Mouse (Mus musculus) forebrain, embryonic 13.5 days (tissue): ENCODE data around the gene Cdt1. TPM values are rescaled to one million over a fixed set of nuclear protein-coding genes. Genes with fewer than 3 reads are reported as not detected.
A peak's percentile ranks its signal among the peaks of the same experiment; 100 is the strongest.

ENCODE experiments used
- ATAC-seq: fragments of 200-750 bp; cut with Nextera tagmentation; 2 replicates; pipeline ENCODE4 v1.8.0; 2017
- H3K27ac ChIP-seq: fragments of 300-500 bp; sonication (generic); 2 replicates; pipeline ENCODE4 v1.5.1; 2015; ENCODE audit warnings: inconsistent platforms, mild to moderate bottlenecking, moderate library complexity
- H3K27me3 ChIP-seq: fragments of 300-500 bp; sonication (generic); 2 replicates; pipeline ENCODE4 v1.6.1; 2015; ENCODE audit warnings: mild to moderate bottlenecking, inconsistent platforms
- H3K36me3 ChIP-seq: fragments of 300-500 bp; sonication (generic); 2 replicates; pipeline ENCODE4 v1.6.1; 2015; ENCODE audit warnings: mild to moderate bottlenecking, inconsistent platforms; ENCODE audit not compliant: poor library complexity, severe bottlenecking
- H3K4me1 ChIP-seq: fragments of 300-500 bp; sonication (generic); 2 replicates; pipeline ENCODE4 v1.6.1; 2015; ENCODE audit warnings: inconsistent platforms
- H3K4me2 ChIP-seq: fragments of 300-500 bp; sonication (generic); 2 replicates; pipeline ENCODE4 v1.6.1; 2015; ENCODE audit warnings: inconsistent platforms, mild to moderate bottlenecking, moderate library complexity
- H3K4me3 ChIP-seq: fragments of 300-500 bp; sonication (generic); 2 replicates; pipeline ENCODE4 v1.5.1; 2015; ENCODE audit warnings: mild to moderate bottlenecking, inconsistent platforms
- H3K9ac ChIP-seq: fragments of 300-500 bp; sonication (generic); 2 replicates; pipeline ENCODE4 v1.6.1; 2015; ENCODE audit warnings: mild to moderate bottlenecking, inconsistent platforms
- H3K9me3 ChIP-seq: fragments of 300-500 bp; sonication (generic); replicated peaks from 2 replicates; pipeline ENCODE4 v1.6.1; 2016; ENCODE audit warnings: inconsistent platforms
- WGBS: fragments of 180-500 bp; shearing (Covaris S2); methylation state at CpG from one replicate; pipeline ENCODE4 v1.1.7; 2015; 5-methylcytosine and 5-hydroxymethylcytosine counted together
- polyA plus RNA-seq: library from polyadenylated mRNA; unstranded; fragments of >200 nt; fragmentation: Nextera tagmentation; extraction: Ambion mirVana; gene quantifications from 2 replicates; pipeline ENCODE4 v1.2.1, GENCODE M21; 2015

Cdt1 gene
- polyA plus RNA-seq = 29.1 and 32.3 TPM in 2 replicates

DNA sequence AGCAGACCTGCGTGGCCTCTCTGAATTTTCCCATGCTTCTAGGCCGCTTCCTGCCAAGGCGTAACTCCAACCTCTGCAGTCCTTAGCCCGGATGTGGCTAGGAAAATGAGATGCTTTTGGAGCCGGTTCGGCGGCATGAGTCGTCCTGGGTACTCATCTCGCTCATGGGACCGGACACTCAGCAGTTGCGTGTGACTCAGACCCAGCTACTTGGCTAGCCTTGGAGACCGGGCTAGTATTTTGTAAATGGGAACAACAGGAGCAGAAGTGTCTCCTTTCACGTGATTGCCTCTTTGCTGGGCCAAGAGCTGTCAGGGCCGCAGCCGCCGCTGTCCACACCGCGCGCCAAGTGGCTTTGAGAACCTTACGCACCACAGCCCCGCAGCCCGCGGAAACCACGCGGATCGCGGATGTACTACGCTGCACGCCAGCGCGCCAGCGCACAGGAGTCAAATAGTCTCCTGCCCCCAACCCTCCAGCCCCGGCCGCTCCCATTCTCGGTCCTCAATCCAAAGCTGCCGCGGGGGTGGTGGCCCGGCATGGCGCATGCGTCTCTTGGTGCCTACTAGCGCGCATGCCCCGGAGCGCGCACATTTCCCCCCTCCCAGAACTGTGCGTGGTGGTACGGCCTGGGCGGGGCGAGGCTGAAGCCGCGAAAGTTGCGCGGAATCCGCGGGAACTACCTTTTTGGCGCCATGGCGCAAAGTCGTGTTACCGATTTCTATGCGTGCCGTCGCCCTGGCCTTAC, at the start of gene Cdt1:
Gene Cdt1 (plus strand): TSS at position 655 of the 748 bp plus-strand sequence.
- Histone ChIP-seq H3K4me2 (peak within 1 kb of the TSS; percentile 90), H3K36me3 (peaks cover 35% of the 10 kb centered on the region), H3K4me1 (peaks cover 31% of the 10 kb centered on the region), H3K27me3 (no peaks in the 10 kb centered on the region), H3K4me3 (peak within 1 kb of the TSS; percentile 81), H3K27ac (peak within 1 kb of the TSS; percentile 85), H3K9ac (peak within 1 kb of the TSS; percentile 89), H3K9me3 (no peaks in the 10 kb centered on the region)
- under 1% methylated on average over 62 of the region's 62 CpGs for WGBS
- ATAC-seq = peak; percentile 96

DNA sequence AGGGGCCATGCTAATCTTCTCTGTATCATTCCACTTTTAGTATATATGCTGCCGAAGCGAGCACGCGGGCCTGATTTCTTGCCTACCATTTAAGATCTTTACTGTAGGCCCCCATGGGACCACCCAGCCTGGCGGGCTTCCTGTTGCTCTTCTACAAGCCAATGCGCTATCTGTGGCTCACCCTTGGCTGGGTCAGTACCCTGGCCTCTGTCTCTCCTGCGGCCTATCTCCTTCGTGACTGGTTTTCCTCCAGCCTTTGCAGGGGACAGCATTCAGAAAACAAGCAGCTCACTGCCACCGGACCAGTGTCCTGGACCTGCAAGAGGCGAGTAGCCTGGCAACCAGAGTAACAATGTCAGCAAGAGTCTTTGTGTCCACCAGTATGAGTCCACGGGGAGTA, 47.2 kb upstream of the Cdt1 start:
- Histone ChIP-seq H3K36me3 (no peaks in the 10 kb centered on the region), H3K4me1 (peaks cover 39% of the 10 kb centered on the region), H3K27me3 (peaks cover 9% of the 10 kb centered on the region; the same call in 1 of the 2 replicates), H3K27ac (no peak overlapping the region), H3K9ac (no peak overlapping the region), H3K4me3 (no peak overlapping the region), H3K9me3 (no peaks in the 10 kb centered on the region), H3K4me2 (no peak overlapping the region)
- 84% methylated on average over 11 of the region's 11 CpGs for WGBS
- ATAC-seq = no peak

DNA sequence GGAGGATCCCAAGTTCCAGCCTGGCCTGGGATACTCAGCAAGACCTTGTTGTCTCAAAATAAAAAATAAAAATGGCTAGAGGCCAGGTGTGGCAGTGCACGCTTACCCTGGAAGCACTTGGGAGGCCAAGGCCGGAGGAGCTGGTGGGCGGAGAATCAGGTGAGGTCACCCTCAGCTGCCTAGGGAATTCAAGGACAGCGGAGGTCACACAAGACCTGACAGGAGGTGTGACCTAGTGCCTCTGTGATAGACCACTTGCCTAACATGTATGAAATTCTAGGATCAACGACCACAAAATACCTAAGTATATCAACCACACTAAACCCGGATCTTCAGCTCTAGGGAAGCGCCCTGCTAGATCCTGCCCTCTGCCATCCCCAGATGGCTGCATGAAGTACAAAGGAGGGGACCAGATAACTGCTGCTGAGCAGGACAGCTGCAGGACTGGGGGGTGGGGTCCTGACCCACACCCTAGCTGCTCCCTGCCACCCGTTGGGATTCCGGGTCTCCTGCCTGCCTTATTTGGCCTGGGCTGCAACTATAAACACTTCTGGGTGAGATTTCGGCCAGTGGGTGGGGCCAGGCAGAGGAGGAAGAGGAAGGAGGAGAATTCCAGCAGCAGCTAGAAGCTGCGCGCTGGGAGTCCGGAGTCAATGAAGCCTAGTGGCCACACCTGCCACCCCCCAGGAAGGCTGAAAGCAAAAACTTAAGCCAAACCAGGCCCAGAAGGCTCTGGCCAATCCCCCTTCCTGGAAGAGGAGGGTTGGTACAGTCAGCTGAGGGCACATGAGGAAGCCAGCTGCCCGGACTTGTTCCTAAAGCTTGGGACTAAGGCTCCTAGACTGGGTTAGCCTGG, 44.8 kb upstream of the Cdt1 start:
- 61% methylated on average over 14 of the region's 14 CpGs for WGBS
- Histone ChIP-seq H3K9ac (0 out of 2 replicates have a peak overlapping the region, but pooled peaks have one; percentile 37), H3K4me2 (peak overlapping the region; percentile 53)

DNA sequence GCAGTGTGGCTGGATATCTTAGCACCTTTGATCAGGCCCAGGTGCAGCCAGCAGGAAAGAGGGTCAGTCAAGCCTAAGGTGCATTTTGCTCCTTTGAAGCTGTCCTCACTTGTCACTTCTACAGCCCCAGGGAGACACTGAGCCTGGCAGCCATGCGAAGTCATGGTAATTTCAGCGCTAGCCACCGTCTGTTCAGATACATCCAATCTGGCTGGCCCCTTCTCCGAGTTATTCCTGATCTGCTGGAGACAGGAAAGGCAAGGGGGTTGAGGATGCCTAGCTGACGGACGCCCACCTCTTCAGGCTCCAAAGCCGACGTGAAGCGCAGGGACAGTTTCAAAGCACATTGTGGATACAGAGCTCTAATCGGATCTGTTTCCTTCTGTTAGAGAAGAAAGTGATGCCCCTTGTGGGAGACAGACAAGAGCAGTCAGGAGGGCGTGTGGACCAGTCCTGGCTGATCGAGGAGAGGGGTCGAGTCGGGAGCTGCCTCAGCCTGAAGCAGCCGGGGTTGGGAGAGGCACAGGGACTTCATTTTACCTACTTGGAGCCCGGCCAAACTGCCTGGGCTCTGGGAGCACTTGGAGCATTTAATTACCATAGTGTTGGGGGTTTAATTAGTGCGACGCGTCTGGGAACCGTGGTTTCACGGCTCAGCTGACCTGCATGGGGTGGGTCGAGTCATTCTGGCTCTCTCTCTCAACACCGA, 44.0 kb upstream of the Cdt1 start:
- Histone ChIP-seq H3K9ac (peak overlapping the region; percentile 37), H3K4me2 (peak overlapping the region; percentile 53), H3K9me3 (no peaks in the 10 kb centered on the region), H3K4me3 (peak overlapping the region; percentile 14; the same call in 1 of the 2 replicates), H3K27ac (peak overlapping the region; percentile 74), H3K36me3 (no peaks in the 10 kb centered on the region), H3K4me1 (peaks cover 23% of the 10 kb centered on the region), H3K27me3 (peaks cover 19% of the 10 kb centered on the region)
- WGBS = 8% methylated on average over 23 of the region's 23 CpGs
- ATAC-seq = peak; percentile 79

More for the DNA sequence above, 44.8 kb upstream of the Cdt1 start:
- Histone ChIP-seq H3K27me3 (peaks cover 19% of the 10 kb centered on the region), H3K4me3 (no peak overlapping the region), H3K4me1 (peaks cover 26% of the 10 kb centered on the region), H3K9me3 (no peaks in the 10 kb centered on the region), H3K36me3 (no peaks in the 10 kb centered on the region), H3K27ac (peak overlapping the region; percentile 74; the same call in 1 of the 2 replicates)
- peak; percentile 38 for ATAC-seq

DNA sequence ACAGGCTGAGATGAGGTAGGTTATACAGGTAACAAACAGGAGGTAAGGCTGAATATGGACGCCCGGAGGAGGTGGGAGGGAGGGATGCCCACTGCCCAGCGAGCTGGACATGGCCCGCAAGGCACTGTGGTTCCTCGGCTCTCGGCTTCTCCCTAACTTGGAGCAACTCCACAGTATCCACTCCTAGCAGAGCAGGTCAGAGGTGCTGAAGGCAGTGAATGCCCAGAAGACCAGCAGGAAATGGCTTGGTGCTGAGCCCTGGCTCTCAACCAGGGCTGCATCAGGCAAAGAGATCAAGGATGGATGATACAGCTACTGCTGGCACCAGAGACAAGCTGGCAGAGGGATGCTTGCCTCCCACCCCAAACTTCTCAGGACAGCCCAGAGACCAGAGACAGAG, 43.3 kb upstream of the Cdt1 start:
- Histone ChIP-seq H3K9me3 (no peaks in the 10 kb centered on the region), H3K9ac (0 out of 2 replicates have a peak overlapping the region, but pooled peaks have one; percentile 26), H3K4me2 (peak overlapping the region; percentile 53), H3K36me3 (no peaks in the 10 kb centered on the region), H3K27ac (no peak overlapping the region), H3K4me1 (peaks cover 23% of the 10 kb centered on the region), H3K27me3 (peaks cover 19% of the 10 kb centered on the region), H3K4me3 (no peak overlapping the region)
- 62% methylated on average over 6 of the region's 6 CpGs for WGBS
- ATAC-seq = no peak

DNA sequence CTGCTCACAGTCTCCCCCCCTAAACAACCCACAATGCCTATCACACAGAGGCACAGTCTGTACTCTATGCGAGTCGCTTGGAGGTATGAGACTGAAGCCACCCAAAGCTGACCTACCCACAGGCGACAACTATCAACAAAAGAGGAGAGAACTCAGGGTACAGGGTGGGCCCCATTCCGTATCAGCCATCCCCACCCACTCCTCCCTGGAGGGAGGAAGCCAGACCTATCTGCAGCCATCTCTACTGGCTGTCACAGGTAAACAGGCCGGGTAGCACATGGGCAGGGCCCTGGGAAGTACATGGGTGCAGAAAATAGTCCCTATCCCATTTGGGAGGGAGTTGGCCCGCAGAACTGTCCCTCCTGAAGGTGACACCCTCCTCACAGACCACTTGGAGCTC, 42.8 kb upstream of the Cdt1 start:
- Histone ChIP-seq H3K4me3 (no peak overlapping the region), H3K27ac (no peak overlapping the region), H3K4me2 (no peak overlapping the region), H3K36me3 (no peaks in the 10 kb centered on the region), H3K27me3 (peaks cover 19% of the 10 kb centered on the region), H3K9ac (no peak overlapping the region), H3K4me1 (peaks cover 23% of the 10 kb centered on the region), H3K9me3 (no peaks in the 10 kb centered on the region)
- ATAC-seq = no peak
- WGBS = 82% methylated on average over 6 of the region's 6 CpGs

DNA sequence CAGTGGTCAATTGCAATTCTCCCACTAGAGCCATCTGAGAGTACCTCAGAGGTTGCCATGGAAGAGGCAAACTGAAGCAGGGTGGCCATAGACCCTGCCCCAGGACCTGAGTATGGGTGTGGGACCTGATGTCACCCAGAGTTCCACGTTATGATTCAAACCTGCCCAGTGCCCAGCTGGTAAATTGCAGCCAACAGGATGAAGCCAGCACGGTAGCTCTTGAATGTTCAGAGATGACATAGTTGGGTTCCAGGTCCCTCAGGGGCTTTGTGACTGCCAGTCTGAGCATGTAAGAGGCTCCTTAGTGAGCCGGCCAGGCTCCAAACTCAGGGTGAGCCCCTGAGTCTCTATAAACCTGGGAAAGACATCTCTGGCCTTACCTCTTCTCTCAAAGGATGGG, 41.7 kb upstream of the Cdt1 start:
- peaks cover 19% of the 10 kb centered on the region for H3K27me3 ChIP-seq
- no peak overlapping the region for H3K4me3 ChIP-seq
- H3K9ac ChIP-seq = no peak overlapping the region
- no peak overlapping the region for H3K27ac ChIP-seq
- H3K4me2 ChIP-seq = no peak overlapping the region
- H3K9me3 ChIP-seq = no peaks in the 10 kb centered on the region
- H3K4me1 ChIP-seq = peaks cover 23% of the 10 kb centered on the region
- 83% methylated on average over 3 of the region's 3 CpGs for WGBS
- ATAC-seq = no peak
- no peaks in the 10 kb centered on the region for H3K36me3 ChIP-seq

DNA sequence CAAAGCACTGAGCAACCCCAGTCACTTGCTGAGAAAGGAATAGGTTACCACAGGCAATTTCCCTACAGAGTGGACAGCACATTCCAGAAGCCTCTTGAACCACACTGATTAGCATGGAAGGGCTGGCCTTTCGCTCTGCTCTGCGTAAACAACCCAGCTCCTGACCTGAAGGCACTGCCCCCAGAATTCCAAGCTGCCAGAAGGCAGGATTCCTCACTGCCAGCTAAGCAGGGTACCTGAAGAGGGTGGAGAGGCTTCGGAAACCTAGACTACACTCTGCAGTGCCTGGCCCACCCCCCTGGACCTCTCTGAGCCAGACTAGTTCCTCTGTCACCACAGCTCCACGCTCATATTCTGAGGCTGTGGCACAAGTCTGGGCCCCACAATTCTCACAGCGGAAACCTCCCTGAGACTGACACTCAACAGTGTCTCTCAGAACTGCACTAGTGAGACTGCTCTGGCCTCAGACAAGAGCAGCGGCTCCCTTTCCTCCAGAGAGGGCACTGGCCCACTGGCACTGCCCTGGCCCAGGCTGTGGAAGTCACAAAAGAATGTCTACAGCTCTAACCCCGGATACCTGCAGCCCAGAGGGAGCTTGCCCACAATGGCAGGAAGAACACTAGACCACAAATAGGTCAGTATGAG, 41.2 kb upstream of the Cdt1 start:
- H3K4me2 ChIP-seq = no peak overlapping the region
- ATAC-seq = no peak
- peaks cover 23% of the 10 kb centered on the region for H3K4me1 ChIP-seq

DNA sequence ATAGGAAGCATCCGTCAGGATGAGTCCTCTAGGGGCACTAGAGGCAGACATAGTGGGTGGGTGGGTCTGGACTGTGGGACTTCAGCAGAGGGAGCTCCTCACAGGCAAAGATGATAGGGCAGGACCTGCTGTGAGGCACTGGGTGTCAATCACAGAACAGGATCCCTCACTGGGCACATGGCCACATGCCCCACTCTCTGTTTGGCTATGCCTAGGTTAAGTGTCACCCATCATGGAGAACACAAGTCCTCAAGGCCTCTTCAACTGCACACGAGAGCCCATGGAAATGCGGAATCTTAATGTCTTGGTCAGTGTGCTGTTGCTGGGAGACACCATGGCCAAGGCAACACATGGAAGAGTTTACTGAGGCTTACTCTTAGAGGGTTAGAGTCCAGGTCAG, 39.9 kb upstream of the Cdt1 start:
- no peaks in the 10 kb centered on the region for H3K36me3 ChIP-seq
- ATAC-seq = no peak
- WGBS = 93% methylated on average over 3 of the region's 3 CpGs
- no peaks in the 10 kb centered on the region for H3K9me3 ChIP-seq
- H3K27ac ChIP-seq = no peak overlapping the region
- H3K27me3 ChIP-seq = peaks cover 19% of the 10 kb centered on the region
- no peak overlapping the region for H3K4me3 ChIP-seq
- no peak overlapping the region for H3K4me2 ChIP-seq
- no peak overlapping the region for H3K9ac ChIP-seq
- peaks cover 19% of the 10 kb centered on the region for H3K4me1 ChIP-seq

More for the DNA sequence above, 41.2 kb upstream of the Cdt1 start:
- Histone ChIP-seq H3K4me3 (no peak overlapping the region), H3K27me3 (peaks cover 19% of the 10 kb centered on the region), H3K9me3 (no peaks in the 10 kb centered on the region), H3K36me3 (no peaks in the 10 kb centered on the region), H3K9ac (no peak overlapping the region), H3K27ac (no peak overlapping the region)
- WGBS = 73% methylated on average over 7 of the region's 7 CpGs

DNA sequence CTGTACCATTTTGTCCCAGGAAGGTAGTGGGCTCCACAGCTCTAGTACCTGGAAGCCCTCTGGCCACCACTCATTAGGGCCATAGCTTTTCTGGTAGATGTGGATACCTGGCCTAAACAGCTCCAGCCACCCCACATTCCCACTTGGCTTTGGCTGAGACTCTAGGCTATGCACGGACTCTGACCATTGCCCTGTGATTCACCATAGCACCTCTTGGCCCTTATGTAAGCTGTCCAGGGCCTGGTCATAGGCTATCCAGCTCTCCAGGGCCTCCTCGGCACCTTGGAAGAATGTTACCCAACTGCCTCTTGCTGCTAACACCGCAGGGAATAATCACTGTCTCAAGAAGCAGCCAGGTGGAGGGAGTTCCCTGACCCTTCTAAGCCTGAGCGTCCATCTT, 38.7 kb upstream of the Cdt1 start:
- Histone ChIP-seq H3K9me3 (no peaks in the 10 kb centered on the region), H3K4me2 (no peak overlapping the region), H3K27ac (no peak overlapping the region), H3K27me3 (peaks cover 16% of the 10 kb centered on the region), H3K9ac (no peak overlapping the region), H3K4me3 (no peak overlapping the region), H3K36me3 (no peaks in the 10 kb centered on the region), H3K4me1 (peaks cover 7% of the 10 kb centered on the region)
- 93% methylated on average over 4 of the region's 4 CpGs for WGBS
- ATAC-seq = no peak

DNA sequence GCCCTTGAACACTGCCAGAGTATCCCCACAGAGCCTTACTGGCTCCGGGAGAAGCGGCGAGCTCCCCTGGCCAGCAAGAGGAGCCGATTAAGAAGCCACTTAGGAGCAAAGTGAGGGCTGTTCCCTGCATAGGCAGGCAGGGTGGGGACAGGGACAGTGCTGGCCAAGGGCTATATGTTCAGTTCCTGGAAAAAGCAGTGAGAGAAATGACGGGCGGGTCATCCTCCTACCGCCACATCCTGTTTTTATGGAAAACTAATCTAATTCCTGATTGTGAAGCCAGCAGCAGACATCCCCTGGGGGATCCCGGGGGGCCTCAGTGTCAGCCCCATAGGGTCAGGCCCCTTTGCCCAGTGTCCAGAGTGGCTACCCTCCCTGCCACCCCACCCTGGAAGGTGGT, 36.5 kb upstream of the Cdt1 start:
- ATAC-seq = no peak
- 89% methylated on average over 8 of the region's 8 CpGs for WGBS

More for the DNA sequence above, 36.5 kb upstream of the Cdt1 start:
- H3K4me3 ChIP-seq = no peak overlapping the region
- no peak overlapping the region for H3K4me2 ChIP-seq
- peaks cover 4% of the 10 kb centered on the region; the same call in 1 of the 2 replicates for H3K27me3 ChIP-seq
- no peaks in the 10 kb centered on the region for H3K36me3 ChIP-seq
- no peaks in the 10 kb centered on the region for H3K9me3 ChIP-seq
- H3K4me1 ChIP-seq = no peaks in the 10 kb centered on the region
- H3K27ac ChIP-seq = no peak overlapping the region
- no peak overlapping the region for H3K9ac ChIP-seq
